Mouse (Mus musculus) stomach, postnatal 0 days (tissue): ENCODE results near the gene Dclk2.

Experiments used
- CTCF ChIP-seq: IDR thresholded peaks from 2 replicates; pipeline ENCODE4 v1.5.1; 2016; ENCODE audit warnings: antibody characterized with exemption, low read depth, mild to moderate bottlenecking, moderate library complexity
- EP300 ChIP-seq: optimal IDR thresholded peaks from 2 replicates; pipeline ENCODE3; 2016; ENCODE audit warnings: antibody characterized with exemption

DNA sequence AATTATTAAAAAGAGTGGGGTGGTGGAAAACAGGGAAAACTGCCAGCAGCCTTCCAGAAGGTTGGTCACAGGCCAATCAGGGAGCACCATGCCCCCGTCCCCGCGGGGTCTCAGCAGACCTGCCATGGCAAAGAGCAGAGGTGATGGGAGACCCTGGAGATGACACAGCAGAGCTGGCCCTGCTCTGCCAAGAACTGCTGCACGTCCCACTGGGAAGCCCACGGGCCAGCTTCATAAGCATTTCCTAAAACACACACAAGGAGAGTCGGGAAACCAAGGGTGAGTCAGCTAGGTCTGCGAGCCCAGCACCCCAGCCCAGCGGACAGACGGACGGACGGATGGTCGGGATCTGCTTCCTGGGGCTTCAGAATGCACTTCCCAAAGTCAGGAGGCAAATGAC, 134.4 kb downstream of the Dclk2 start:
- TF ChIP-seq EP300 (no peak), CTCF (no peak)
